Mouse (Mus musculus): Measurements from ENCODE around the gene 9030612E09Rik. TPM values are rescaled to one million over a fixed set of nuclear protein-coding genes. Genes with fewer than 3 reads are reported as not detected.

The 9030612E09Rik gene
- not detected in 2 replicates for polyA plus RNA-seq (2012)

- no peaks in the 10 kb centered on the region for H3K36me3 ChIP-seq (ENCODE audit: control insufficient read depth)
- H3K27me3 ChIP-seq (ENCODE audit: control insufficient read depth): peaks cover 93% of the 10 kb centered on the region
- H3K4me3 ChIP-seq (replicated peaks): no peak within 1 kb of the TSS
- peaks cover 2% of the 10 kb centered on the region; the same call in 1 of the 2 replicates for H3K9me3 ChIP-seq (ENCODE audit: control insufficient read depth, low read length)
- TF ChIP-seq TAL1 (IDR thresholded peaks at IDR 0.05; ENCODE audit: low read length) (no peak), GATA1 (IDR thresholded peaks at IDR 0.05; ENCODE audit: low read length) (no peak)
- H3K4me1 ChIP-seq (ENCODE audit: control insufficient read depth): no peaks in the 10 kb centered on the region; the same call in 1 of the 2 replicates
These were observed at the start of gene 9030612E09Rik, which contains the start of gene Sobp for GRCm38 (mm10) chr10:43174326-43175155. 9030612E09Rik (plus strand) TSS chr10:43174704. Sobp (minus strand) TSS chr10:43174530.

GRCm38 (mm10) chr10:43128750-43129149, 45.8 kb upstream of the 9030612E09Rik start:
- Histone ChIP-seq H3K4me3 (replicated peaks) (no peak overlapping the region), H3K36me3 (ENCODE audit: control insufficient read depth) (no peaks in the 10 kb centered on the region), H3K9me3 (ENCODE audit: control insufficient read depth, low read length) (no peaks in the 10 kb centered on the region), H3K27me3 (ENCODE audit: control insufficient read depth) (no peaks in the 10 kb centered on the region), H3K4me1 (ENCODE audit: control insufficient read depth) (no peaks in the 10 kb centered on the region)
- no peak for TF ChIP-seq GATA1 (IDR thresholded peaks at IDR 0.05; ENCODE audit: low read length)
- TF ChIP-seq TAL1 (IDR thresholded peaks at IDR 0.05; ENCODE audit: low read length): no peak

- Histone ChIP-seq H3K27me3 (ENCODE audit: control insufficient read depth) (no peaks in the 10 kb centered on the region), H3K4me3 (replicated peaks) (no peak overlapping the region), H3K4me1 (ENCODE audit: control insufficient read depth) (no peaks in the 10 kb centered on the region), H3K36me3 (ENCODE audit: control insufficient read depth) (no peaks in the 10 kb centered on the region), H3K9me3 (ENCODE audit: control insufficient read depth, low read length) (peaks cover 6% of the 10 kb centered on the region; the same call in 1 of the 2 replicates)
- TF ChIP-seq GATA1 (IDR thresholded peaks at IDR 0.05; ENCODE audit: low read length) (no peak), TAL1 (IDR thresholded peaks at IDR 0.05; ENCODE audit: low read length) (no peak)
These were observed 40.5 kb upstream of the 9030612E09Rik start for GRCm38 (mm10) chr10:43134027-43134426.

GRCm38 (mm10) chr10:43143173-43143572, 31.3 kb upstream of the 9030612E09Rik start:
- Histone ChIP-seq H3K9me3 (ENCODE audit: control insufficient read depth, low read length) (no peaks in the 10 kb centered on the region), H3K4me1 (ENCODE audit: control insufficient read depth) (no peaks in the 10 kb centered on the region), H3K36me3 (ENCODE audit: control insufficient read depth) (no peaks in the 10 kb centered on the region), H3K4me3 (replicated peaks) (no peak overlapping the region), H3K27me3 (ENCODE audit: control insufficient read depth) (no peaks in the 10 kb centered on the region)
- TF ChIP-seq GATA1 (IDR thresholded peaks at IDR 0.05; ENCODE audit: low read length) (no peak), TAL1 (IDR thresholded peaks at IDR 0.05; ENCODE audit: low read length) (no peak)

DNA sequence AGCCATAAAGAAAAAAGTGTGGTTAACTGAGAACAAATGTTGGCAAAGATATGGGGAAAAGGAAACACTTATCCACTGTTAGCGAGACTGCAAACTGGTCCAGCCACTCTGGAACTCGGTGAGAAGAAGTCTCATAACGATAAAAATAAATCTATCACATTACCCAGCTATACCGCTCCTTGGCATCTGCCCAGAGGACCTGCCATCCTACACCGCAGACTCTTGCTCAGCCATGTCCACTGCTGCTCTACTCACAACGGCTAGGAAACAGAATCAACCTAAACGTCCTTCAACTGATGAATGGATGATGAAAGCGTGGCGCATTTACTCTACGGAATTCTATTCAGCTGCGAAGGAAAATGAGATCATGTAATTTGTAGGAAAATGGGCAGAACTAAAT, 26.0 kb upstream of the 9030612E09Rik start:
- no peak overlapping the region for H3K4me3 ChIP-seq (replicated peaks)
- H3K27me3 ChIP-seq (ENCODE audit: control insufficient read depth): no peaks in the 10 kb centered on the region
- H3K4me1 ChIP-seq (ENCODE audit: control insufficient read depth): no peaks in the 10 kb centered on the region
- no peak for TF ChIP-seq TAL1 (IDR thresholded peaks at IDR 0.05; ENCODE audit: low read length)
- no peak for TF ChIP-seq GATA1 (IDR thresholded peaks at IDR 0.05; ENCODE audit: low read length)
- no peaks in the 10 kb centered on the region for H3K36me3 ChIP-seq (ENCODE audit: control insufficient read depth)
- no peaks in the 10 kb centered on the region for H3K9me3 ChIP-seq (ENCODE audit: control insufficient read depth, low read length)

- Histone ChIP-seq H3K9me3 (ENCODE audit: control insufficient read depth, low read length) (no peaks in the 10 kb centered on the region), H3K4me3 (replicated peaks) (no peak overlapping the region), H3K36me3 (ENCODE audit: control insufficient read depth) (no peaks in the 10 kb centered on the region), H3K4me1 (ENCODE audit: control insufficient read depth) (no peaks in the 10 kb centered on the region), H3K27me3 (ENCODE audit: control insufficient read depth) (no peaks in the 10 kb centered on the region)
- TF ChIP-seq GATA1 (IDR thresholded peaks at IDR 0.05; ENCODE audit: low read length) (no peak), TAL1 (IDR thresholded peaks at IDR 0.05; ENCODE audit: low read length) (no peak)
These were observed 21.9 kb upstream of the 9030612E09Rik start for GRCm38 (mm10) chr10:43152643-43153042.

GRCm38 (mm10) chr10:43155046-43155560, 19.4 kb upstream of the 9030612E09Rik start:
- Histone ChIP-seq H3K9me3 (ENCODE audit: control insufficient read depth, low read length) (no peaks in the 10 kb centered on the region), H3K4me3 (replicated peaks) (no peak overlapping the region), H3K4me1 (ENCODE audit: control insufficient read depth) (no peaks in the 10 kb centered on the region), H3K36me3 (ENCODE audit: control insufficient read depth) (no peaks in the 10 kb centered on the region), H3K27me3 (ENCODE audit: control insufficient read depth) (no peaks in the 10 kb centered on the region)
- TF ChIP-seq GATA1 (IDR thresholded peaks at IDR 0.05; ENCODE audit: low read length) (no peak), TAL1 (IDR thresholded peaks at IDR 0.05; ENCODE audit: low read length) (no peak)

DNA sequence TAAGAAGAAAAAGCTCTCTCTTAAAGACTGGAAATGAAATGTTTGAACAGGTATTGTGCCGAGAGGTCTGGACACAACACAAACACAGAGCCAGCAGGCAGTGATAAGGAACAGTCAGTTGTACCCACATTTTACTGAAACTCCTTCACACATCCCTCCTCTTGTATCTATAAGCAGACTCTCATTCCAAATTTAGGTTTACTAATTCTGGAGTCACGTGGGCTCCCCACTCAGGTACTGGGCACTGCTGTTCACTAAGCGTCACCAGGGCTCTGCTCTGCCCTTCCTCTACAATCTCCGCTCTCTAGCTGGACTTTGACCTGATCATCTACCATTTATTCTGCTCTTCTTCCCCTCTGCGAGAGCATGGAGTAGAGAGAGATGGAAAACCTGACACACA, 15.6 kb upstream of the 9030612E09Rik start:
- Histone ChIP-seq H3K9me3 (ENCODE audit: control insufficient read depth, low read length) (peaks cover 6% of the 10 kb centered on the region; the same call in 1 of the 2 replicates), H3K4me3 (replicated peaks) (no peak overlapping the region), H3K27me3 (ENCODE audit: control insufficient read depth) (no peaks in the 10 kb centered on the region), H3K36me3 (ENCODE audit: control insufficient read depth) (no peaks in the 10 kb centered on the region), H3K4me1 (ENCODE audit: control insufficient read depth) (no peaks in the 10 kb centered on the region)
- TF ChIP-seq GATA1 (IDR thresholded peaks at IDR 0.05; ENCODE audit: low read length) (no peak), TAL1 (IDR thresholded peaks at IDR 0.05; ENCODE audit: low read length) (no peak)

GRCm38 (mm10) chr10:43159333-43159732, 15.2 kb upstream of the 9030612E09Rik start:
- H3K36me3 ChIP-seq (ENCODE audit: control insufficient read depth): no peaks in the 10 kb centered on the region
- H3K27me3 ChIP-seq (ENCODE audit: control insufficient read depth): no peaks in the 10 kb centered on the region
- H3K9me3 ChIP-seq (ENCODE audit: control insufficient read depth, low read length): peaks cover 6% of the 10 kb centered on the region; the same call in 1 of the 2 replicates
- TF ChIP-seq TAL1 (IDR thresholded peaks at IDR 0.05; ENCODE audit: low read length) (no peak), GATA1 (IDR thresholded peaks at IDR 0.05; ENCODE audit: low read length) (no peak)
- no peak overlapping the region for H3K4me3 ChIP-seq (replicated peaks)
- H3K4me1 ChIP-seq (ENCODE audit: control insufficient read depth): no peaks in the 10 kb centered on the region

All from erythroblast, embryonic 14.5 days (primary cell).